Mouse (Mus musculus): ENCODE measurements around the gene A930002H24Rik. TPM values are rescaled to one million over a fixed set of nuclear protein-coding genes. Genes with fewer than 3 reads are reported as not detected.

The A930002H24Rik gene
- total RNA-seq, 2 experiments from 2014 or later = 1.2 to 2.4 TPM

GRCm38 (mm10) chr17:63836641-63837040 lies 26.9 kb downstream of the A930002H24Rik start:
- no peak for DNase-seq (ENCODE audit: low spot score in 2 of 2)

DNA sequence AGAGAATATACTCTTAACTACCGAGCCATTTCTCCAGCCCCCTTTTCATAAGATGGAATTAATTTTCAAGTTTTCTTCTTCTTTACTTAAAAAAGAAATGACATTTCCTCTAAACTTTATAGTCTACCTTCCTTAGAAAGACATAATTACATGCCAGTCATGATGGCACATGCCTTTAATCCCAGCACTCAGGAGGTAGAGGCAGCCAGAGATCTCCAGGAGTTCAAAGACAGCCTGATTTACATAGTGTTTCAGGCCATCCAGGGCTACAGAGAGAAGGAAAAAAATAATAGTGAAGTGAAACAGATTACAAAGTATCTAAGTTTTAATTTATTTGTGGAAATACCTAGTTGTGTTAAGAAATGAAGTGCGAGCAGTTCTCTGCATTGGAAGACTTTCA lies 27.4 kb downstream of the A930002H24Rik start:
- DNase-seq (ENCODE audit: low spot score in 2 of 2) = no peak

DNA sequence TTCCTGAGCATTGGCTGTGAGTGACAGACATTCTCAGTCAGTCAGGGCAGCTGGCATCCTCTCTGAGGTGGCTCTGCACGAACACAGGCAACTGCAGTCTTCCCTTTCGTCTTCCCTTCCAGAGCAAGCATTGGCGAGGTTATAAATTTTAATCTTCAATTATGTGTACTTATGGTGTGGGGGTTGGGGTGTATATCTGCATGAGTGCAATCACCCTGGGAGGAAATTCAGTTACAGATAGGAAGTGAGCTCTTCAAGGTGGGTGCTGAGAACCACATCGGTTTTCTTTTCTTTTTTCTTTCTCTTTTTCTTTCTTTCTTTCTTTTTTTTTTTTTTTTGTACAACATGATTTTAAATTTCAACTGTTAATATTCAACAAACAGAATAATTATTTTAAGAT lies 32.0 kb downstream of the A930002H24Rik start:
- no peak for DNase-seq (ENCODE audit: low spot score in 2 of 2)

- DNase-seq (ENCODE audit: low spot score in 2 of 2) = no peak
These were observed 34.8 kb downstream of the A930002H24Rik start for GRCm38 (mm10) chr17:63828561-63829332.

DNA sequence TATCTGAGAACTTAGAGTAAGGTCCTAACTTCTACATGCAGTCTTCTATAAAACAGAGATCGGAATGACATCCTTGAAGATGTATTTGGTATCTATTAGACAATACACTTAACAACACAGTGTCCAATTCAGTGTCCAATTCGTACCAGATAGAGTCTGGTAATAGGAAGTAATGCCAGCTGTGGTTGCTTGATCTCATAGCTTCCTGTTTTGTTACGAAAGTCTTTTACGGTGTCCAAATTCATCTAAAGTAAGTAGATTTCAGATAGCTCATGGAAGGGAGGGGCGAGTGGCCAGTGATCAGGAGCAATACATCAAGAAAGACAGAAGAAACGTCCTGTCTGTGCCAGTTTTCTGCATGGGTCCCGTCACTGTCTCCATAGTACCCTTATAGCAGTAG lies 36.8 kb downstream of the A930002H24Rik start:
- DNase-seq (ENCODE audit: low spot score in 2 of 2) = no peak

- DNase-seq (ENCODE audit: low spot score in 2 of 2) = no peak
These were observed 37.4 kb downstream of the A930002H24Rik start for GRCm38 (mm10) chr17:63826196-63826595.

- no peak for DNase-seq (ENCODE audit: low spot score in 2 of 2)
These were observed 39.5 kb downstream of the A930002H24Rik start for GRCm38 (mm10) chr17:63824141-63824540.

- no peak for DNase-seq (ENCODE audit: low spot score in 2 of 2)
These were observed 45.1 kb downstream of the A930002H24Rik start for GRCm38 (mm10) chr17:63818444-63819027.

DNA sequence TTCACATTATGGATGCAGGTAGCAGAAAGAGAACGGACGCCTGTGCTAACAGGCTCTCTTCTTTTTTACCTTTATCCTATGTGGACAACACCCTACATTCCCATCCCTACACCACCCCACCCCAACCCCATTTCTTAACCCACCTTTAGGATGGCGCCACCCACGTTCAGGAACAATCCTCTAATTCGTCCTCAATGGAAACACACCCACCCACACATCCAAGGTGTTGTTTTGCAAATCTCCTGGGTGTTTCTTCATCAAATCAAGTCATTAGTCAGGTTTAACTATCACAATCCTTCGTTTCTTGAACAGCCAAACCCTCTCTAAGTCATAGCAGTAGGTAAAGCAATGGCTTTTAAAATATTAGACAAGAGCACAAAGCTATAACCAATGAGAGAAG lies 50.0 kb downstream of the A930002H24Rik start:
- no peak for DNase-seq (ENCODE audit: low spot score in 2 of 2)

Other genes with a start within 250 kb of the A930002H24Rik start
- gene Fer, start 729 bp downstream of the A930002H24Rik start, total RNA-seq (2021) = 10 to 100 TPM; 28.4 to 31.9 TPM